Mouse (Mus musculus) leukemia stem cell, adult 10-12 weeks (primary cell): ENCODE data around the gene Prss1. TPM values are rescaled to one million over a fixed set of nuclear protein-coding genes. Genes with fewer than 3 reads are reported as not detected.

ENCODE experiments used
- polyA plus RNA-seq: library from polyadenylated mRNA; stranded (reverse); fragments of >175 nt; gene quantifications from 2 replicates; pipeline ENCODE4 v1.2.3, GENCODE M21; 2012; ENCODE audit warnings: low replicate concordance

Prss1 gene
- not detected in 2 replicates for polyA plus RNA-seq

GRCm38 (mm10) chr6:41458632-41459031, at the start of gene Prss1:
Gene Prss1, plus strand, starts transcription at chr6:41458932.

GRCm38 (mm10) chr6:41446045-41446444, 12.7 kb upstream of the Prss1 start, which contains the start of gene Gm10334:
Gene Gm10334, minus strand, starts transcription at chr6:41446145.

Other genes with a start within 250 kb of the Prss1 start
- not detected in 2 replicates for gene Try4, start 156.7 kb upstream of the Prss1 start, polyA plus RNA-seq
- gene Try5, start 142.1 kb upstream of the Prss1 start, polyA plus RNA-seq, result not detected in 2 replicates
- gene Try10, start 104.8 kb upstream of the Prss1 start, polyA plus RNA-seq, result not detected in 2 replicates
- not detected in 2 replicates for gene Prss3, start 81.3 kb upstream of the Prss1 start, polyA plus RNA-seq
- gene Gm5771, start 66.6 kb upstream of the Prss1 start, polyA plus RNA-seq, result not detected in 2 replicates
- not detected in 2 replicates for gene Gm10334, start 12.8 kb upstream of the Prss1 start, polyA plus RNA-seq
- gene Prss2, start 62.9 kb downstream of the Prss1 start, polyA plus RNA-seq, result not detected in 2 replicates
- 1.2 and 8.3 TPM in 2 replicates for gene Ephb6, start 146.6 kb downstream of the Prss1 start, polyA plus RNA-seq
- not detected in 2 replicates for gene Trpv6, start 177.5 kb downstream of the Prss1 start, polyA plus RNA-seq
- 0.05 TPM in 1 of 2 replicates, not detected in the other for gene Trpv5, start 221.8 kb downstream of the Prss1 start, polyA plus RNA-seq
- not detected in 2 replicates for gene Llcfc1, start 225.5 kb downstream of the Prss1 start, polyA plus RNA-seq
- 19.2 and 25.4 TPM in 2 replicates for gene Kel, start 245.4 kb downstream of the Prss1 start, polyA plus RNA-seq